Mouse (Mus musculus) monocyte, adult 5-6 weeks (primary cell): Measurements from ENCODE around the gene Gm10337. TPM values are rescaled to one million over a fixed set of nuclear protein-coding genes. Genes with fewer than 3 reads are reported as not detected.

Experiments used
- ATAC-seq: fragments of 153-309, 156-312 bp; replicated peaks from 2 replicates; pipeline ENCODE4 v1.8.0; 2017; ENCODE audit warnings: mild to moderate bottlenecking; ENCODE audit not compliant: low TSS enrichment, insufficient number of reproducible peaks, severe bottlenecking, poor library complexity, low FRiP score
- total RNA-seq: library from RNA; stranded (forward); fragments of 200-1000, 200-491, 200-594 nt; gene quantifications from 3 replicates; pipeline ENCODE4 v1.2.3, GENCODE M21; 2017

The Gm10337 gene
- not detected in 3 replicates for total RNA-seq

- ATAC-seq: no peak
These were observed at the start of gene Gm10337 for GRCm38 (mm10) chr15:102503447-102503846. Gene Gm10337, plus strand, starts transcription at chr15:102503722.

GRCm38 (mm10) chr15:102455993-102456392, 47.5 kb upstream of the Gm10337 start:
- ATAC-seq: no peak

GRCm38 (mm10) chr15:102458050-102458736, 45.3 kb upstream of the Gm10337 start:
- no peak for ATAC-seq

GRCm38 (mm10) chr15:102458904-102459317, 44.6 kb upstream of the Gm10337 start, which contains the start of gene Prr13:
Gene Prr13, plus strand, starts transcription at chr15:102459028.
- ATAC-seq: peak; percentile 88

- ATAC-seq: no peak
These were observed 44.1 kb upstream of the Gm10337 start for GRCm38 (mm10) chr15:102459381-102459780.

- no peak for ATAC-seq
These were observed 43.7 kb upstream of the Gm10337 start for GRCm38 (mm10) chr15:102459847-102460246.

- no peak for ATAC-seq
These were observed 43.1 kb upstream of the Gm10337 start for GRCm38 (mm10) chr15:102460409-102460808.

- ATAC-seq: peak; percentile 42; the same call in 1 of the 2 replicates
These were observed 42.6 kb upstream of the Gm10337 start for GRCm38 (mm10) chr15:102460971-102461370.

- ATAC-seq: no peak
These were observed 42.0 kb upstream of the Gm10337 start for GRCm38 (mm10) chr15:102461430-102462075.

GRCm38 (mm10) chr15:102463666-102464065, 39.9 kb upstream of the Gm10337 start:
- no peak for ATAC-seq

GRCm38 (mm10) chr15:102468675-102469370, 34.7 kb upstream of the Gm10337 start:
- no peak for ATAC-seq

- peak; percentile 99 for ATAC-seq
These were observed 33.3 kb upstream of the Gm10337 start, which contains the start of gene Pcbp2 for GRCm38 (mm10) chr15:102470183-102470604. Gene Pcbp2, plus strand, starts transcription at chr15:102470539.

- ATAC-seq: peak; percentile 25; the same call in 1 of the 2 replicates
These were observed 32.8 kb upstream of the Gm10337 start for GRCm38 (mm10) chr15:102470605-102471294.

- ATAC-seq: no peak
These were observed 32.3 kb upstream of the Gm10337 start for GRCm38 (mm10) chr15:102471295-102471645.

- ATAC-seq: no peak
These were observed 31.8 kb upstream of the Gm10337 start for GRCm38 (mm10) chr15:102471727-102472126.

GRCm38 (mm10) chr15:102473246-102473645, 30.3 kb upstream of the Gm10337 start:
- no peak for ATAC-seq

GRCm38 (mm10) chr15:102474520-102474919, 29.0 kb upstream of the Gm10337 start:
- no peak for ATAC-seq

GRCm38 (mm10) chr15:102483136-102483535, 20.4 kb upstream of the Gm10337 start:
- no peak for ATAC-seq

GRCm38 (mm10) chr15:102485853-102486252, 17.7 kb upstream of the Gm10337 start:
- no peak for ATAC-seq
